8 mouse cellular contexts compared by ENCODE assay signal in the genomic region with DNA sequence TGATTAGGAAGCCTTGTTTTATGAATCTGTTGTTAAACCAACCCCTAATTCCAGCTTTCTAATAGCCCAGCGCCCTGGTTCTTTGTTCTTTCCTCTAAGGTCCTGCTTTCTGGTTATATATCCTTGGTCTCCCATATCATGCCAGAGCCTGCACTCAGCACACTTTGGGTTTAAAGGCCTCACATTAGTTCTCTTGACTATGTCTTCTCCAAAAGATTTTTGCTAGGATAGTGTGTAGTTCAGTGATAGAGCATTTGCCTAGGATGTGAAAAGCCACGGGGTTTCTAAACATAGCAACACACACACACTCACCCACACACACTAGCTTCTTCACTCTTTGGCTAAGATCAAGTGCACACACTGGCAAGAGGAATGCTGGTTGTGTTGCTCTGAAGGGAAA.
DNase-seq lines count a peak whose midpoint lies in the region; ATAC-seq and TF ChIP-seq lines count a peak whose summit lies in the region.

No protein-coding gene starts in this region.

- peak overlapping the region; percentile 86 for H3K9ac ChIP-seq in hindbrain, embryonic 11.5 days (ENCODE audit: low read depth, low read length)
- H3K9ac ChIP-seq in lung, postnatal 0 days (replicated peaks; ENCODE audit: low read depth): no peak overlapping the region

- H3K9me3 ChIP-seq in embryonic facial prominence, embryonic 10.5 days: peaks cover 2% of the 10 kb centered on the region; the same call in 1 of the 2 replicates
- peaks cover 3% of the 10 kb centered on the region; the same call in 1 of the 2 replicates for H3K9me3 ChIP-seq in hindbrain, embryonic 11.5 days (ENCODE audit: control insufficient read depth, low read length)
- no peaks in the 10 kb centered on the region for H3K9me3 ChIP-seq in lung, postnatal 0 days (ENCODE audit: low read length)

- peak; percentile 26; the same call in 1 of the 2 replicates for ATAC-seq in hindbrain, embryonic 11.5 days (ENCODE audit: low FRiP score)
- ATAC-seq in lung, postnatal 0 days: no peak

- intact Hi-C loops in gastrocnemius, adult 2 months (cut with DNase I): no loop called here

- no peaks in the 10 kb centered on the region for H3K36me3 ChIP-seq in embryonic facial prominence, embryonic 10.5 days (replicated peaks)
- H3K36me3 ChIP-seq in hindbrain, embryonic 11.5 days (ENCODE audit: control insufficient read depth, insufficient read depth, low read length): no peaks in the 10 kb centered on the region
- no peaks in the 10 kb centered on the region for H3K36me3 ChIP-seq in lung, postnatal 0 days (ENCODE audit: insufficient read depth, low read length)

- H3K27me3 ChIP-seq in embryonic facial prominence, embryonic 10.5 days (replicated peaks; ENCODE audit: low read depth, poor library complexity, severe bottlenecking): peaks cover 12% of the 10 kb centered on the region
- no peaks in the 10 kb centered on the region for H3K27me3 ChIP-seq in hindbrain, embryonic 11.5 days (ENCODE audit: control insufficient read depth, insufficient read depth, low read length)
- no peaks in the 10 kb centered on the region for H3K27me3 ChIP-seq in lung, postnatal 0 days (replicated peaks; ENCODE audit: insufficient read depth, low read length)

- TF ChIP-seq EP300 in lung, postnatal 0 days (IDR thresholded peaks at IDR 0.05): no peak

- DNase-seq in gastrocnemius, adult 2 months: no peak
- no peak for DNase-seq in gastrocnemius, adult 18-20 months (ENCODE audit: low spot score)
- DNase-seq in embryonic facial prominence, embryonic 10.5 days (ENCODE audit: low spot score): peak; percentile 10
- DNase-seq in hindbrain, embryonic 11.5 days (ENCODE audit: low spot score): peak; percentile 40
- no peak for DNase-seq in lung, postnatal 0 days (ENCODE audit: low spot score)
- DNase-seq in urinary bladder, postnatal 14 days (ENCODE audit: low spot score): no peak
- no peak for DNase-seq in testis, postnatal 14 days (ENCODE audit: low spot score)
- no peak for DNase-seq in adrenal gland, adult (ENCODE audit: inconsistent age in 2 of 2, low spot score in 1 of 2)

- WGBS in embryonic facial prominence, embryonic 10.5 days: 32% methylated on average over 2 of the region's 2 CpGs
- whole genome bisulfite sequencing in hindbrain, embryonic 11.5 days: 32% methylated on average over 2 of the region's 2 CpGs
- 17% methylated on average over 2 of the region's 2 CpGs for WGBS in lung, postnatal 0 days

- peaks cover 16% of the 10 kb centered on the region for H3K4me1 ChIP-seq in embryonic facial prominence, embryonic 10.5 days
- H3K4me1 ChIP-seq in hindbrain, embryonic 11.5 days (replicated peaks; ENCODE audit: control insufficient read depth, insufficient read depth, low read length): no peaks in the 10 kb centered on the region
- no peaks in the 10 kb centered on the region; the same call in 1 of the 2 replicates for H3K4me1 ChIP-seq in lung, postnatal 0 days (ENCODE audit: insufficient read depth, low read depth, low read length)

- H3K27ac ChIP-seq in gastrocnemius, adult 2 months: peak overlapping the region; percentile 76
- peak overlapping the region; percentile 86 for H3K27ac ChIP-seq in embryonic facial prominence, embryonic 10.5 days (replicated peaks)
- peak overlapping the region; percentile 88 for H3K27ac ChIP-seq in hindbrain, embryonic 11.5 days (ENCODE audit: low read depth, low read length)
- no peak overlapping the region for H3K27ac ChIP-seq in lung, postnatal 0 days (ENCODE audit: low read length)

- peak overlapping the region; percentile 91 for H3K4me2 ChIP-seq in hindbrain, embryonic 11.5 days (replicated peaks; ENCODE audit: low read depth, low read length)
- H3K4me2 ChIP-seq in lung, postnatal 0 days (replicated peaks; ENCODE audit: low read depth, low read length): peak overlapping the region; percentile 100; the same call in 1 of the 2 replicates

- TF ChIP-seq CTCF in gastrocnemius, adult 2 months (IDR thresholded peaks at IDR 0.05): no peak
- TF ChIP-seq CTCF in lung, postnatal 0 days (IDR thresholded peaks at IDR 0.05): no peak

- H3K4me3 ChIP-seq in gastrocnemius, adult 2 months: peak overlapping the region; percentile 82
- H3K4me3 ChIP-seq in embryonic facial prominence, embryonic 10.5 days: peak overlapping the region; percentile 68
- H3K4me3 ChIP-seq in hindbrain, embryonic 11.5 days (ENCODE audit: low read depth, low read length): peak overlapping the region; percentile 50
- no peak overlapping the region for H3K4me3 ChIP-seq in lung, postnatal 0 days (ENCODE audit: low read depth, low read length)

Comparison
In these comparisons a context has a peak if more than half of its experiments do, and no peak if none do; other contexts are left out.
1. DNase-seq: peak in embryonic facial prominence, embryonic 10.5 days (single experiment) and hindbrain, embryonic 11.5 days (single experiment); none in gastrocnemius, adult 2 months (single experiment), gastrocnemius, adult 18-20 months (single experiment), lung, postnatal 0 days (single experiment), urinary bladder, postnatal 14 days (single experiment), testis, postnatal 14 days (single experiment) and adrenal gland, adult (0 of 2).